ENCODE assay signal across 8 mouse cellular contexts in the genomic region with DNA sequence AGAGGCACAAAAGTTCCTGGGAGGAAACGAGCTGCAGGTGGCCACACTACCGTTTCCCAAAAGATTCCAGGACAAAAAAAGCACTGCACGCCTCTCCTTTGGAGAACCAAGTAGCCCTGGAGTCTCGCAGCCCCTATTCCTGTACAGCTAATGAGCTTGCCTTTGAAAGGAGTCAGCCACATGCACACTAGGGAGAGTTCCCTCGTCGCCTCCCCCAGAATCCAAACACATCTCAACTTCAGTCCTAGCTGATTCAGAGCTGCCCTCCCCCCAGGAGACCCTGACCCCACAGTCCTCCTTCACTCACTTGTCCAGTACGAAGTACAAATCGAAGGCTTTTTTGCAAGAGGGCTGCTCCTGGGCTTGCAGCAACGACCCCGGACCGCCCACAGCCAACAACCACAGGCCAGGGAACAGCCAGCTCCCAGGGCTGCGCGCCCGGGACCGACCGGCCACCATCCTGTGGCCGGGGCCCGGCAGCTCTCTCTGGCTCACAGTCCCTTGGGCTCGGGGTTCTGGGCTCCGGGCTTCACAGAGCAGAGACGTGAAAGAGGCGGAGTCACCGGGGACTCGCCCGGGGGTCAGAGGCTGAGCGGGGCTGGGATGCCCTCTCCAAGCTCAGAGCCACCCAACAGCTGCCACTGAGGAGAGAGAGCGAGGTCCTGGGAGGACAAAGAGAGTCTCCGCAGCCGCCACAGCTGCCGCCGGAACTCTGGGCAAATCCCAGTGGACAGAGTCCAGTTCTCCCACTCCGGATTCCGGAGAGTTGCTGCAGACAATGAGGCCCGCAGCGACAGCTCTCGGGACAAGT. TPM values are rescaled to one million over a fixed set of nuclear protein-coding genes. Genes with fewer than 3 reads are reported as not detected.
DNase-seq lines count a peak whose midpoint lies in the region; ATAC-seq and TF ChIP-seq lines count a peak whose summit lies in the region.

No protein-coding gene starts in this region.

- H3K9ac ChIP-seq in liver, embryonic 14.5 days (replicated peaks): peak overlapping the region; percentile 39; the same call in 1 of the 2 replicates

- H3K27ac ChIP-seq in liver, embryonic 14.5 days: no peak overlapping the region

- H3K27me3 ChIP-seq in liver, embryonic 14.5 days (ENCODE audit: control insufficient read depth, insufficient read depth, low read length): no peaks in the 10 kb centered on the region

- H3K4me1 ChIP-seq in liver, embryonic 14.5 days (replicated peaks; ENCODE audit: control insufficient read depth in 2 of 2, insufficient read depth in 2 of 2, low read length in 1 of 2): peaks cover 0 to 7% of the 10 kb centered on the region in 2 experiments; a peak in 2 of 4 replicates

- TF ChIP-seq EP300 in liver, embryonic 14.5 days (IDR thresholded peaks at IDR 0.05; ENCODE audit: low read depth): no peak

- ATAC-seq in liver, embryonic 14.5 days (ENCODE audit: insufficient read depth): peak; percentile 68

- no peaks in the 10 kb centered on the region for H3K9me3 ChIP-seq in liver, embryonic 14.5 days (ENCODE audit: control insufficient read depth, low read length)

- DNase-seq in right cerebral cortex, postnatal 4 days: peak; percentile 38
- DNase-seq in right cerebral cortex, postnatal 25 days: no peak
- peak; percentile 7 for DNase-seq in brain, adult 2 months (ENCODE audit: low read depth, low spot score)
- DNase-seq in gastrocnemius, adult 18-20 months (ENCODE audit: low spot score): peak; percentile 54
- peak; percentile 41 for DNase-seq in hindlimb bud, embryonic 11.5 days (ENCODE audit: extremely low spot score, low read depth, low spot score)
- DNase-seq in liver, embryonic 14.5 days (ENCODE audit: low read depth in 3 of 3, low spot score in 3 of 3): no peak
- DNase-seq in natural killer cell, adult 2 months (ENCODE audit: low spot score in 2 of 2): peak; percentile 34 to 44
- DNase-seq in thymus, postnatal 14 days: peak; percentile 67

- H3K4me2 ChIP-seq in liver, embryonic 14.5 days (ENCODE audit: low read depth): peak overlapping the region; percentile 61

- no peak for TF ChIP-seq CTCF in liver, embryonic 14.5 days (IDR thresholded peaks at IDR 0.05; ENCODE audit: low read depth)

- no peaks in the 10 kb centered on the region for H3K36me3 ChIP-seq in liver, embryonic 14.5 days (replicated peaks; ENCODE audit: control insufficient read depth, insufficient read depth, low read depth)

- peak overlapping the region; percentile 62 to 64 for H3K4me3 ChIP-seq in liver, embryonic 14.5 days (ENCODE audit: insufficient read depth in 1 of 2, low read depth in 2 of 2, low read length in 2 of 2)

- WGBS in liver, embryonic 14.5 days (ENCODE audit: insufficient replicate concordance): under 1% methylated on average over 36 of the region's 36 CpGs

RNA-seq across cellular contexts. Expression of a gene that starts 0.5 kb away (rescaled TPM):
- total RNA-seq in gastrocnemius, adult 18-20 months (2021): 1 to 10 TPM; 8.3 to 10.0 TPM
- polyA plus RNA-seq in liver, embryonic 14.5 days (2012; rRNA removed): 0.74 and 1.1 TPM in 2 replicates
- 4.0 and 5.9 TPM in 2 replicates for polyA plus RNA-seq in liver, embryonic 14.5 days (2014; fragmentation: Nextera tagmentation; extraction: Ambion mirVana)

Comparison
In these comparisons a context has a peak if more than half of its experiments do, and no peak if none do; other contexts are left out.
1. DNase-seq: peak in right cerebral cortex, postnatal 4 days (single experiment), brain, adult 2 months (single experiment), gastrocnemius, adult 18-20 months (single experiment), hindlimb bud, embryonic 11.5 days (single experiment), natural killer cell, adult 2 months (2 of 2) and thymus, postnatal 14 days (single experiment); none in right cerebral cortex, postnatal 25 days (single experiment) and liver, embryonic 14.5 days (0 of 3).